Mouse (Mus musculus): ENCODE results near the gene S1pr3. TPM values are rescaled to one million over a fixed set of nuclear protein-coding genes. Genes with fewer than 3 reads are reported as not detected.

S1pr3 gene
- polyA plus RNA-seq, 1 experiment from 2014 or later = 13.6 TPM

- Histone ChIP-seq H3K4me2 (no peak overlapping the region), H3K27me3 (replicated peaks) (no peaks in the 10 kb centered on the region), H3K9ac (no peak overlapping the region), H3K4me3 (no peak overlapping the region), H3K4me1 (no peaks in the 10 kb centered on the region), H3K36me3 (replicated peaks) (no peaks in the 10 kb centered on the region), H3K27ac (no peak overlapping the region), H3K9me3 (no peaks in the 10 kb centered on the region)
- WGBS = 61% methylated on average over 2 of the region's 2 CpGs
- no peak for ATAC-seq (replicated peaks)
Observed at GRCm38 (mm10) chr13:51384899-51385298, 23.5 kb upstream of the S1pr3 start.

DNA sequence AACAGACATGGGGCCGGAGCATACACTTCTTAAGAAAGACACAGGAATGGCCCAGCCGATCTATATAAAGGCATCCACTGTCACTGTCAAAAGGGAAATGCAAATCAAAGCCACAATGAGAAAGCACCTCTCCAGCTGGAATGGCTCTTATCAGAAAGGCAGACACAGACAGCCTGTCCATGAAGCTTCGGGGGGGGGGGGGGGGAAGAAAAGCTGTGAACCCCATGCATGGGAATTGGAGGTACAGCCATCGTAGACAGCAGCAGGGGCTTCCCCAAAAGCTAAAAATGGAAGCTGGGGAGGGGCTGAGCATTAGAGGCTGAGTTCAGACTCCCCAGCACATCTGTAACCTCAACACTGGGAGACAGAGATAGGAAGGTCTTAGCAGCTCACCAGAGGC is 20.5 kb upstream of the S1pr3 start:
- no peak for ATAC-seq (replicated peaks)
- Histone ChIP-seq H3K27ac (no peak overlapping the region), H3K9me3 (no peaks in the 10 kb centered on the region), H3K36me3 (replicated peaks) (no peaks in the 10 kb centered on the region), H3K4me2 (no peak overlapping the region), H3K9ac (no peak overlapping the region), H3K27me3 (replicated peaks) (no peaks in the 10 kb centered on the region), H3K4me1 (no peaks in the 10 kb centered on the region), H3K4me3 (no peak overlapping the region)
- 46% methylated on average over 4 of the region's 4 CpGs for WGBS

DNA sequence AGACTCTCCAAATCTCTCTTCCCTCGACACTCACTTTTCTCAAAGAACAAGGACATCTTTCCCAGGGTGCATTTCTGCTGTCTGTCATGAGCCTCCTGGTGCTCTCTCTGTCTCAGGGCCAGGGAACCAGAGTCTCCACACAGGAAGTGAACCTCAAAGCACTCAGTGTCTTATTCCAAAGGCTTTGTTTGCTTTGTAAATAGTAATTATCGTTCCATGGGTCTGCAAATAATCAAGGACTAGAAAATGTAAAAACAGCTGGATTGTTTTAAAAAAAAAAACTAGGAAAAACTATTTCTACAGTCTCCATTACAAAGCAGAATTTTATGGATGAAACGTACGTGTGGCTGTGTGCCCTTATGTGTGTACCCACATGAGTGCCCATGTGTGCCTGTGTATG is 18.0 kb upstream of the S1pr3 start:
- no peak overlapping the region for H3K9ac ChIP-seq
- no peak overlapping the region for H3K27ac ChIP-seq
- H3K4me1 ChIP-seq = no peaks in the 10 kb centered on the region
- 0 out of 2 replicates have a peak, but pooled peaks cover 3% of the 10 kb centered on the region for H3K9me3 ChIP-seq
- 81% methylated on average over 4 of the region's 4 CpGs for WGBS
- no peak overlapping the region for H3K4me3 ChIP-seq
- no peaks in the 10 kb centered on the region for H3K36me3 ChIP-seq (replicated peaks)
- ATAC-seq (replicated peaks) = no peak
- H3K27me3 ChIP-seq (replicated peaks) = no peaks in the 10 kb centered on the region
- H3K4me2 ChIP-seq = no peak overlapping the region

DNA sequence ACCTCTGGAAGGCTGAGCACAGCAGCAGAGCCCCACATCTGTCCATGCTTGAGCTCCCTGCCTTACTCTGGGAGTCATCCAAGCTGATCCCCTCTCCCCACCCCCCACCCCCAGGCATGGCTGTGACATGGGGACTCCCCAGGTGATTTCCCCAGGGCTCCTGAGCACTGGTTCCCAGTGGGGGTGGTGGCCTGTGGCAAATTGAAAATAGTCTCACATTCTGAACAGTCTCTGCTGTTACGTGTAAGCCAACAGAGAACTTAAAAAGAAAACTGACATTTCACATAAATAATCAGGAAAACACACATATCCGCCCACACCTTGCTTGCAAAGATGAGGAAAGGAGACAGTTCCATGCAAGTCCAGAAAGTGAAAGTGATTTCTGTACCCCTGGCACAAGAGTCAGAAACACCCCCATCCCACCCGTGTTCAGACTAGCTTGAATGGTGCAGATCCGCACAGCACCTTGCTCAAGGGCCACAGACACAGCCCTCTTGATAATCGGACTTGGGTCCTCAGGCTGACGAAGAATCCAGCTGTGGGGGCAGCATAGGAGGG is 17.0 kb upstream of the S1pr3 start:
- no peak for ATAC-seq (replicated peaks)
- Histone ChIP-seq H3K9me3 (0 out of 2 replicates have a peak, but pooled peaks cover 4% of the 10 kb centered on the region), H3K36me3 (replicated peaks) (no peaks in the 10 kb centered on the region), H3K4me1 (no peaks in the 10 kb centered on the region), H3K4me3 (no peak overlapping the region), H3K27ac (no peak overlapping the region), H3K27me3 (replicated peaks) (no peaks in the 10 kb centered on the region), H3K9ac (no peak overlapping the region), H3K4me2 (no peak overlapping the region)
- 91% methylated on average over 6 of the region's 6 CpGs for WGBS

- no peak for ATAC-seq (replicated peaks)
- Histone ChIP-seq H3K4me1 (no peaks in the 10 kb centered on the region), H3K9ac (no peak overlapping the region), H3K27ac (no peak overlapping the region), H3K27me3 (replicated peaks) (no peaks in the 10 kb centered on the region), H3K4me3 (no peak overlapping the region), H3K36me3 (replicated peaks) (no peaks in the 10 kb centered on the region), H3K9me3 (0 out of 2 replicates have a peak, but pooled peaks cover 4% of the 10 kb centered on the region), H3K4me2 (no peak overlapping the region)
- WGBS = 80% methylated on average over 1 of the region's 1 CpGs
Observed at GRCm38 (mm10) chr13:51392256-51392655, 16.2 kb upstream of the S1pr3 start.

- ATAC-seq (replicated peaks) = no peak
- 89% methylated on average over 6 of the region's 6 CpGs for WGBS
- H3K9ac ChIP-seq = no peak overlapping the region
- no peaks in the 10 kb centered on the region for H3K27me3 ChIP-seq (replicated peaks)
- H3K36me3 ChIP-seq (replicated peaks) = no peaks in the 10 kb centered on the region
- no peak overlapping the region for H3K4me3 ChIP-seq
- peaks cover 9% of the 10 kb centered on the region for H3K4me1 ChIP-seq
- no peak overlapping the region for H3K4me2 ChIP-seq
- no peak overlapping the region for H3K27ac ChIP-seq
- H3K9me3 ChIP-seq = 0 out of 2 replicates have a peak, but pooled peaks cover 4% of the 10 kb centered on the region
Observed at GRCm38 (mm10) chr13:51397861-51398260, 10.6 kb upstream of the S1pr3 start.

DNA sequence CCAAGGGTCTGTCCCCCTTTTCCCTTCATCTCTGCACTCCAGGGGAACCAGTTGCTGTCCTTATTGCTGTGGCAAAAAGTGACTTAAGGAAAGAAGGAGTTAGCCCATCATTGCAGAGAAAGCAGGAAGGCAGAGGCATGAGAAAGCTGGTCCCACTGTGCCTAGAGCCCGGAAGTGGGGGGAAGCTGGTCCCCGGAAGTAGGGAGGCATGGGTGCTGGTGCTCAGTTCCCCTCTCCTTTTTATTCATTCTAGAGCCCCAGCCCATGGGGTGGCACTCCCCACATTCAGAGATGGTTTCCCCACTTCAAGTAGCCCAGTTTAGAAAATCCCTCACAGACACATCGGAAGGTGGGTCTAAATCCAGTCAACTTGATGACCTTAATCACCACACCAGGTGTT is 8.9 kb upstream of the S1pr3 start:
- Histone ChIP-seq H3K27ac (no peak overlapping the region), H3K4me2 (no peak overlapping the region), H3K9me3 (0 out of 2 replicates have a peak, but pooled peaks cover 4% of the 10 kb centered on the region), H3K27me3 (replicated peaks) (no peaks in the 10 kb centered on the region), H3K4me1 (peaks cover 9% of the 10 kb centered on the region), H3K4me3 (no peak overlapping the region), H3K9ac (no peak overlapping the region), H3K36me3 (replicated peaks) (no peaks in the 10 kb centered on the region)
- no peak for ATAC-seq (replicated peaks)
- 96% methylated on average over 3 of the region's 3 CpGs for WGBS

- Histone ChIP-seq H3K27me3 (replicated peaks) (no peaks in the 10 kb centered on the region), H3K27ac (0 out of 2 replicates have a peak overlapping the region, but pooled peaks have one; percentile 4), H3K4me2 (peak overlapping the region; percentile 75), H3K9me3 (0 out of 2 replicates have a peak, but pooled peaks cover 3% of the 10 kb centered on the region), H3K36me3 (replicated peaks) (no peaks in the 10 kb centered on the region), H3K4me3 (peak overlapping the region; percentile 39), H3K9ac (peak overlapping the region; percentile 41; the same call in 1 of the 2 replicates), H3K4me1 (peaks cover 9% of the 10 kb centered on the region)
- ATAC-seq (replicated peaks) = peak; percentile 76
- WGBS = 32% methylated on average over 14 of the region's 14 CpGs
Observed at GRCm38 (mm10) chr13:51400186-51400719, 8.2 kb upstream of the S1pr3 start.

DNA sequence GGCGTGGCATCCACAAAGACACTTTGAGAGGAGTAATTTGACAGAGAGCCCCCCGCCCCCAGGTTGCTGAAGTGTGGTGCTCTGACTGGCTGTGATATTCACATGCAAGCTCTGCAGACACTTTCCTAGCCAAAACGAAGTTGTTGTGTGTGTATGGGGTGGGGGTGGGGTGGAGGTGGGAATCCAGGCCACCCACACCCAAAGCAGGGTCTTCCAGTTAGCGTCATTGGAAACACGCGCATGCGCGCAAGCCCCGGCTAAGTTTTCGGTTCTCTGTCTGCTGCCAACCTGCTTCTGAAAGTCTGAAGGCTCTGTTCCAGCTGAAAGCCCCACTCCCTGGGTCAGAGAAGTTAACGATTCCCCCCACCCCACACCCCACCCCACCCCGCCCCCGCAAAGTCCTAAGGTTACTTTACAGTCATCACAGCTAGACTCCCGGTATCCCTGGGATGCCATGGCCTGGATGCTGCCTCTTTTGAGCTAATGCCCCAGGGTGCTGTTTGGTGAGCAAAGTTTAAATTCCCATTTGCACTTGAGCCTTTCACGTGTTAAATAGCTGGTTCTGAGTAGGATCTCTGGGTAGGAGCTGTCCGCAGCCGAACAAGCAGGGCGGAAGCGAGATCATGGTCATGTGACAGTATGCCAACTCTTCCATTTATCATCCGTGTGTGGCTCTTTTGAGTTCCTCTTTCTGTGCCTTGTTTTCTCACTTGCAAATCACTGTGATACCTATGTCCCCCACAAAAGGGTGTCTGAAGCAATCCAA is 7.5 kb upstream of the S1pr3 start:
- Histone ChIP-seq H3K27me3 (replicated peaks) (no peaks in the 10 kb centered on the region), H3K4me2 (peak overlapping the region; percentile 75), H3K36me3 (replicated peaks) (no peaks in the 10 kb centered on the region), H3K27ac (peak overlapping the region; percentile 4; the same call in 1 of the 2 replicates), H3K4me1 (peaks cover 9% of the 10 kb centered on the region), H3K4me3 (peak overlapping the region; percentile 39), H3K9ac (peak overlapping the region; percentile 41), H3K9me3 (no peaks in the 10 kb centered on the region)
- 10% methylated on average over 20 of the region's 20 CpGs for WGBS
- ATAC-seq (replicated peaks) = peak; percentile 87

GRCm38 (mm10) chr13:51404566-51404965 is 3.9 kb upstream of the S1pr3 start:
- H3K9me3 ChIP-seq = no peaks in the 10 kb centered on the region
- peaks cover 2% of the 10 kb centered on the region; the same call in 1 of the 2 replicates for H3K27me3 ChIP-seq (replicated peaks)
- WGBS = 93% methylated on average over 4 of the region's 4 CpGs
- no peak overlapping the region for H3K4me3 ChIP-seq
- H3K27ac ChIP-seq = no peak overlapping the region
- H3K9ac ChIP-seq = no peak overlapping the region
- H3K36me3 ChIP-seq (replicated peaks) = no peaks in the 10 kb centered on the region
- peaks cover 26% of the 10 kb centered on the region for H3K4me1 ChIP-seq
- no peak for ATAC-seq (replicated peaks)
- no peak overlapping the region for H3K4me2 ChIP-seq

DNA sequence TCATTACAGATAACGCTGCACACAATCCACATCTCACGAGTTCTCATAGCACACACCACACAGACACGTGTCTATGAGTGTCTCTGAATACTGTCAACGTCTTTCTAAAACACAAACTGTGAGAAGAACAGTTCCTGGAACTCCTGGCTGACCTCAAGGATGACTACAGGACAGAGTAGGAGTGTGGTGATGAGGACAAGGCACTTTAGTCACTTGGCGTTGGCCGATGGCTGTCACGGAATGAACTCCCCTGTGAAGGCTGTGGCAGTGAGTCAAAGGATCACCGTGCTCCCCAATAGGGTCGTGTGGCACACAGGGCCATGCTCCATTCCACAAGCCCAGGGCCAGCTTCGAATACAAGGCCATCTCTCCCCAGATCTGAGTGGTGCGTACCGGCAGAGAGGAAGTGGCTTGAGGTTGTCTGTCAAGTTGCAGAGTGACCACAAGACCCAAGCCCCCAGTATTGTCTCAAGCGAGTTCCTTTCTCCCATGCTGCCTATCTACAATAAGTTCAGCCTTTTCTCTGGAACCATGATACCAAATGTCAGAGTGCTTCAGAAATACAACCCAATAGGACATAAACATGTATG is 2.6 kb upstream of the S1pr3 start:
- H3K4me2 ChIP-seq = no peak overlapping the region
- peaks cover 23% of the 10 kb centered on the region for H3K4me1 ChIP-seq
- H3K9ac ChIP-seq = no peak overlapping the region
- WGBS = 94% methylated on average over 13 of the region's 13 CpGs
- H3K36me3 ChIP-seq (replicated peaks) = no peaks in the 10 kb centered on the region
- no peak for ATAC-seq (replicated peaks)
- peaks cover 5% of the 10 kb centered on the region; the same call in 1 of the 2 replicates for H3K27me3 ChIP-seq (replicated peaks)
- no peaks in the 10 kb centered on the region for H3K9me3 ChIP-seq
- H3K4me3 ChIP-seq = no peak overlapping the region
- H3K27ac ChIP-seq = no peak overlapping the region

DNA sequence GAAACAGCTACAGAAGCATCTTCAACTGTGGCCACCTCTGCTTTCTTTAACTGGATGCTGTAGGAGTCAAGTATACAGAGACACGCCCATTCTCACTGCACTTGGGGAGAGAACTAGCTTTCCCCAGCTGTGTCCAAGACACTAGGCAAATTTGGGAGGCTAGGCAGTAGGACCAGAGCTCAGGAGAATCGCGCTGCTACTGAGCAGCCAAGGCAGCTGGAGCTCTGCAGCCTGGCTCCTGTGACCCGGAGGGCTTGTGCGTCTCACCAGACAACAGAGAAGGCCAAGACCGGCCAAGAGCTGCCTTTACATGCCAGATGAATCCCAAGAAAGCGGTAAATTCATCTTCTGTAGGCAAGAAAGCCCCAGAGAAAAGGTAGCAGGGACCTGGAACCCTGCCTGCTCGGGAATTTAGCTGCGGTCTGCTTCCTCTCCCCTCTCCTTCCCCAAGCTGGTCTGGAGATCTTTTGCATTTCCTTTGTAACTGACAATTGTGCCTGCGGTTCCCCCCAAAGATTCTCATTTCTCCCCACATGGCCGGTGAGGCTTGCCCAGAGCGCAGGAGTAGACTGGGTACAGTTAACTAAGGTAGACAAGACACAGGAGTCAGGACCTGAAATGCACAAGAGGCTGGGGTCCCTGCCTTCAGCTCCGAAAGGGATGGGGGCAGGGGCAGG is 760 bp upstream of the S1pr3 start:
- H3K9me3 ChIP-seq = no peaks in the 10 kb centered on the region
- no peak overlapping the region for H3K4me2 ChIP-seq
- no peaks in the 10 kb centered on the region for H3K36me3 ChIP-seq (replicated peaks)
- no peak for ATAC-seq (replicated peaks)
- H3K9ac ChIP-seq = no peak overlapping the region
- H3K4me1 ChIP-seq = peaks cover 17% of the 10 kb centered on the region
- H3K27ac ChIP-seq = no peak overlapping the region
- H3K27me3 ChIP-seq (replicated peaks) = peaks cover 5% of the 10 kb centered on the region; the same call in 1 of the 2 replicates
- no peak overlapping the region for H3K4me3 ChIP-seq
- 35% methylated on average over 13 of the region's 13 CpGs for WGBS

Data from midbrain, embryonic 15.5 days (tissue).